Mouse (Mus musculus): ENCODE data around the gene Gm9747. TPM values are rescaled to one million over a fixed set of nuclear protein-coding genes. Genes with fewer than 3 reads are reported as not detected.

Gm9747 gene
- polyA plus RNA-seq (2014; fragmentation: Nextera tagmentation; extraction: Ambion mirVana): 31.9 and 35.9 TPM in 2 replicates

GRCm38 (mm10) chr1:82232812-82233211 is at the start of gene Gm9747:
Gene Gm9747, plus strand, starts transcription at chr1:82233112.
- H3K4me1 ChIP-seq (ENCODE audit: control insufficient read depth, insufficient read depth, low read length): no peaks in the 10 kb centered on the region
- H3K9me3 ChIP-seq (replicated peaks; ENCODE audit: control insufficient read depth, low read length): no peaks in the 10 kb centered on the region
- ATAC-seq (replicated peaks; ENCODE audit: insufficient number of reproducible peaks, low FRiP score, low TSS enrichment, low read depth): no peak
- no peak within 1 kb of the TSS for H3K4me3 ChIP-seq (ENCODE audit: low read depth, low read length)
- H3K4me2 ChIP-seq (ENCODE audit: low read depth, low read length): no peak within 1 kb of the TSS
- 92% methylated on average over 3 of the region's 3 CpGs for WGBS
- no peaks in the 10 kb centered on the region for H3K36me3 ChIP-seq (replicated peaks; ENCODE audit: control insufficient read depth, insufficient read depth, low read depth, low read length)
- H3K27ac ChIP-seq (replicated peaks; ENCODE audit: low read depth, low read length): no peak within 1 kb of the TSS
- H3K9ac ChIP-seq (replicated peaks; ENCODE audit: low read length): no peak within 1 kb of the TSS
- DNase-seq (ENCODE audit: low spot score): no peak
- H3K27me3 ChIP-seq (ENCODE audit: control insufficient read depth, insufficient read depth, low read length): no peaks in the 10 kb centered on the region

- Histone ChIP-seq H3K9ac (replicated peaks; ENCODE audit: low read length) (no peak overlapping the region), H3K36me3 (replicated peaks; ENCODE audit: control insufficient read depth, insufficient read depth, low read depth, low read length) (no peaks in the 10 kb centered on the region), H3K27ac (replicated peaks; ENCODE audit: low read depth, low read length) (no peak overlapping the region), H3K4me2 (ENCODE audit: low read depth, low read length) (no peak overlapping the region), H3K27me3 (ENCODE audit: control insufficient read depth, insufficient read depth, low read length) (no peaks in the 10 kb centered on the region), H3K4me3 (ENCODE audit: low read depth, low read length) (no peak overlapping the region), H3K9me3 (replicated peaks; ENCODE audit: control insufficient read depth, low read length) (no peaks in the 10 kb centered on the region), H3K4me1 (ENCODE audit: control insufficient read depth, insufficient read depth, low read length) (no peaks in the 10 kb centered on the region)
- WGBS: 71% methylated on average over 8 of the region's 8 CpGs
- ATAC-seq (replicated peaks; ENCODE audit: insufficient number of reproducible peaks, low FRiP score, low TSS enrichment, low read depth) (no peak), DNase-seq (ENCODE audit: low spot score) (no peak)
Observed at GRCm38 (mm10) chr1:82183913-82184442, 48.9 kb upstream of the Gm9747 start.

- ATAC-seq (replicated peaks; ENCODE audit: insufficient number of reproducible peaks, low FRiP score, low TSS enrichment, low read depth) (no peak), DNase-seq (ENCODE audit: low spot score) (no peak)
- H3K4me3 ChIP-seq (ENCODE audit: low read depth, low read length): no peak overlapping the region
- WGBS: 81% methylated on average over 10 of the region's 10 CpGs
- no peak overlapping the region for H3K9ac ChIP-seq (replicated peaks; ENCODE audit: low read length)
- H3K4me1 ChIP-seq (ENCODE audit: control insufficient read depth, insufficient read depth, low read length): no peaks in the 10 kb centered on the region
- H3K36me3 ChIP-seq (replicated peaks; ENCODE audit: control insufficient read depth, insufficient read depth, low read depth, low read length): no peaks in the 10 kb centered on the region
- H3K4me2 ChIP-seq (ENCODE audit: low read depth, low read length): no peak overlapping the region
- no peaks in the 10 kb centered on the region for H3K9me3 ChIP-seq (replicated peaks; ENCODE audit: control insufficient read depth, low read length)
- H3K27me3 ChIP-seq (ENCODE audit: control insufficient read depth, insufficient read depth, low read length): no peaks in the 10 kb centered on the region
- H3K27ac ChIP-seq (replicated peaks; ENCODE audit: low read depth, low read length): no peak overlapping the region
Observed at GRCm38 (mm10) chr1:82188549-82189231, 44.2 kb upstream of the Gm9747 start.

GRCm38 (mm10) chr1:82189516-82189915 is 43.4 kb upstream of the Gm9747 start:
- H3K4me2 ChIP-seq (ENCODE audit: low read depth, low read length): no peak overlapping the region
- H3K4me1 ChIP-seq (ENCODE audit: control insufficient read depth, insufficient read depth, low read length): no peaks in the 10 kb centered on the region
- DNase-seq (ENCODE audit: low spot score): no peak
- H3K27ac ChIP-seq (replicated peaks; ENCODE audit: low read depth, low read length): no peak overlapping the region
- ATAC-seq (replicated peaks; ENCODE audit: insufficient number of reproducible peaks, low FRiP score, low TSS enrichment, low read depth): no peak
- no peaks in the 10 kb centered on the region for H3K9me3 ChIP-seq (replicated peaks; ENCODE audit: control insufficient read depth, low read length)
- H3K4me3 ChIP-seq (ENCODE audit: low read depth, low read length): no peak overlapping the region
- H3K36me3 ChIP-seq (replicated peaks; ENCODE audit: control insufficient read depth, insufficient read depth, low read depth, low read length): no peaks in the 10 kb centered on the region
- 73% methylated on average over 3 of the region's 3 CpGs for WGBS
- H3K27me3 ChIP-seq (ENCODE audit: control insufficient read depth, insufficient read depth, low read length): no peaks in the 10 kb centered on the region
- H3K9ac ChIP-seq (replicated peaks; ENCODE audit: low read length): no peak overlapping the region

GRCm38 (mm10) chr1:82191579-82191978 is 41.3 kb upstream of the Gm9747 start:
- no peaks in the 10 kb centered on the region for H3K9me3 ChIP-seq (replicated peaks; ENCODE audit: control insufficient read depth, low read length)
- no peak for ATAC-seq (replicated peaks; ENCODE audit: insufficient number of reproducible peaks, low FRiP score, low TSS enrichment, low read depth)
- no peaks in the 10 kb centered on the region for H3K4me1 ChIP-seq (ENCODE audit: control insufficient read depth, insufficient read depth, low read length)
- H3K4me2 ChIP-seq (ENCODE audit: low read depth, low read length): no peak overlapping the region
- H3K4me3 ChIP-seq (ENCODE audit: low read depth, low read length): no peak overlapping the region
- 39% methylated on average over 3 of the region's 3 CpGs for whole genome bisulfite sequencing
- H3K9ac ChIP-seq (replicated peaks; ENCODE audit: low read length): no peak overlapping the region
- no peaks in the 10 kb centered on the region for H3K36me3 ChIP-seq (replicated peaks; ENCODE audit: control insufficient read depth, insufficient read depth, low read depth, low read length)
- no peak overlapping the region for H3K27ac ChIP-seq (replicated peaks; ENCODE audit: low read depth, low read length)
- H3K27me3 ChIP-seq (ENCODE audit: control insufficient read depth, insufficient read depth, low read length): no peaks in the 10 kb centered on the region
- no peak for DNase-seq (ENCODE audit: low spot score)

GRCm38 (mm10) chr1:82199918-82200317 is 33.0 kb upstream of the Gm9747 start:
- ATAC-seq (replicated peaks; ENCODE audit: insufficient number of reproducible peaks, low FRiP score, low TSS enrichment, low read depth): no peak
- Histone ChIP-seq H3K9me3 (replicated peaks; ENCODE audit: control insufficient read depth, low read length) (no peaks in the 10 kb centered on the region), H3K27ac (replicated peaks; ENCODE audit: low read depth, low read length) (no peak overlapping the region), H3K27me3 (ENCODE audit: control insufficient read depth, insufficient read depth, low read length) (no peaks in the 10 kb centered on the region), H3K36me3 (replicated peaks; ENCODE audit: control insufficient read depth, insufficient read depth, low read depth, low read length) (no peaks in the 10 kb centered on the region), H3K4me3 (ENCODE audit: low read depth, low read length) (no peak overlapping the region), H3K9ac (replicated peaks; ENCODE audit: low read length) (no peak overlapping the region), H3K4me1 (ENCODE audit: control insufficient read depth, insufficient read depth, low read length) (no peaks in the 10 kb centered on the region), H3K4me2 (ENCODE audit: low read depth, low read length) (no peak overlapping the region)
- no peak for DNase-seq (ENCODE audit: low spot score)
- 12% methylated on average over 1 of the region's 1 CpGs for WGBS

GRCm38 (mm10) chr1:82200636-82201035 is 32.3 kb upstream of the Gm9747 start:
- H3K4me2 ChIP-seq (ENCODE audit: low read depth, low read length): no peak overlapping the region
- H3K27me3 ChIP-seq (ENCODE audit: control insufficient read depth, insufficient read depth, low read length): no peaks in the 10 kb centered on the region
- ATAC-seq (replicated peaks; ENCODE audit: insufficient number of reproducible peaks, low FRiP score, low TSS enrichment, low read depth) (no peak), DNase-seq (ENCODE audit: low spot score) (no peak)
- no peak overlapping the region for H3K4me3 ChIP-seq (ENCODE audit: low read depth, low read length)
- H3K4me1 ChIP-seq (ENCODE audit: control insufficient read depth, insufficient read depth, low read length): no peaks in the 10 kb centered on the region
- H3K9ac ChIP-seq (replicated peaks; ENCODE audit: low read length): no peak overlapping the region
- H3K36me3 ChIP-seq (replicated peaks; ENCODE audit: control insufficient read depth, insufficient read depth, low read depth, low read length): no peaks in the 10 kb centered on the region
- WGBS: 69% methylated on average over 7 of the region's 7 CpGs
- no peaks in the 10 kb centered on the region for H3K9me3 ChIP-seq (replicated peaks; ENCODE audit: control insufficient read depth, low read length)
- H3K27ac ChIP-seq (replicated peaks; ENCODE audit: low read depth, low read length): no peak overlapping the region

- DNase-seq (ENCODE audit: low spot score): no peak
- no peak overlapping the region for H3K4me3 ChIP-seq (ENCODE audit: low read depth, low read length)
- 87% methylated on average over 5 of the region's 5 CpGs for WGBS
- no peak for ATAC-seq (replicated peaks; ENCODE audit: insufficient number of reproducible peaks, low FRiP score, low TSS enrichment, low read depth)
- no peak overlapping the region for H3K9ac ChIP-seq (replicated peaks; ENCODE audit: low read length)
- H3K4me2 ChIP-seq (ENCODE audit: low read depth, low read length): no peak overlapping the region
- H3K27me3 ChIP-seq (ENCODE audit: control insufficient read depth, insufficient read depth, low read length): no peaks in the 10 kb centered on the region
- no peaks in the 10 kb centered on the region for H3K36me3 ChIP-seq (replicated peaks; ENCODE audit: control insufficient read depth, insufficient read depth, low read depth, low read length)
- H3K27ac ChIP-seq (replicated peaks; ENCODE audit: low read depth, low read length): no peak overlapping the region
- H3K4me1 ChIP-seq (ENCODE audit: control insufficient read depth, insufficient read depth, low read length): no peaks in the 10 kb centered on the region
- no peaks in the 10 kb centered on the region for H3K9me3 ChIP-seq (replicated peaks; ENCODE audit: control insufficient read depth, low read length)
Observed at GRCm38 (mm10) chr1:82207511-82207910, 25.4 kb upstream of the Gm9747 start.
